Mouse (Mus musculus) hindbrain, embryonic 14.5 days (tissue): ENCODE data around the gene Foxp1. TPM values are rescaled to one million over a fixed set of nuclear protein-coding genes. Genes with fewer than 3 reads are reported as not detected.

Source experiments
- ATAC-seq: fragments of 200-750 bp; cut with Nextera tagmentation; 2 replicates; pipeline ENCODE4 v1.8.0; 2017; ENCODE audit warnings: moderate number of reproducible peaks, mild to moderate bottlenecking, moderate TSS enrichment, moderate library complexity; ENCODE audit not compliant: low FRiP score
- DNase-seq: peaks from one replicate; pipeline ENCODE4 v3.0.0-alpha.2; 2015; ENCODE audit warnings: low spot score
- H3K27ac ChIP-seq: fragments of 300-500 bp; sonication (generic); 2 replicates; pipeline ENCODE4 v1.5.1; 2014; ENCODE audit warnings: mild to moderate bottlenecking, moderate library complexity
- H3K27me3 ChIP-seq: fragments of 300-500 bp; sonication (generic); 2 replicates; pipeline ENCODE4 v1.6.1; 2014; ENCODE audit warnings: mild to moderate bottlenecking, low read length, mixed read lengths; ENCODE audit not compliant: control insufficient read depth, insufficient read depth
- H3K36me3 ChIP-seq: fragments of 300-500 bp; sonication (generic); replicated peaks from 2 replicates; pipeline ENCODE4 v1.6.1; 2014; ENCODE audit not compliant: control insufficient read depth, insufficient read depth
- H3K4me1 ChIP-seq: fragments of 300-500 bp; sonication (generic); replicated peaks from 2 replicates; pipeline ENCODE4 v1.6.1; 2014; ENCODE audit warnings: antibody characterized with exemption, low read length, mixed read lengths; ENCODE audit not compliant: control insufficient read depth, insufficient read depth
- H3K4me2 ChIP-seq: fragments of 300-500 bp; sonication (generic); replicated peaks from 2 replicates; pipeline ENCODE4 v1.6.1; 2014; ENCODE audit warnings: mild to moderate bottlenecking, moderate library complexity
- H3K4me3 ChIP-seq: fragments of 300-500 bp; sonication (generic); replicated peaks from 2 replicates; pipeline ENCODE4 v1.5.1; 2014; ENCODE audit warnings: mild to moderate bottlenecking, low read length
- H3K9ac ChIP-seq: fragments of 300-500 bp; sonication (generic); 2 replicates; pipeline ENCODE4 v1.6.1; 2014
- H3K9me3 ChIP-seq: fragments of 300-500 bp; sonication (generic); 2 replicates; pipeline ENCODE4 v1.6.1; 2016; ENCODE audit warnings: low read length; ENCODE audit not compliant: control insufficient read depth
- WGBS: fragments of 180-500 bp; shearing (Covaris S2); extraction: QIAGEN DNeasy Blood & Tissue Kit; methylation state at CpG from one replicate; pipeline ENCODE4 v1.1.7; 2014; 5-methylcytosine and 5-hydroxymethylcytosine counted together
- polyA plus RNA-seq: library from polyadenylated mRNA; unstranded; fragments of >200 nt; fragmentation: Nextera tagmentation; extraction: Ambion mirVana; gene quantifications from 2 replicates; pipeline ENCODE4 v1.2.1, GENCODE M21; 2014

Foxp1 gene
- polyA plus RNA-seq, 1 experiment from 2014 or later, result 68.3 TPM

GRCm38 (mm10) chr6:99429378-99430131 is 93.0 kb downstream of the Foxp1 start:
- Histone ChIP-seq H3K27ac (no peak overlapping the region), H3K4me3 (no peak overlapping the region), H3K9me3 (no peaks in the 10 kb centered on the region), H3K27me3 (no peaks in the 10 kb centered on the region), H3K4me2 (no peak overlapping the region), H3K9ac (no peak overlapping the region), H3K36me3 (0 out of 2 replicates have a peak, but pooled peaks cover 4% of the 10 kb centered on the region), H3K4me1 (0 out of 2 replicates have a peak, but pooled peaks cover 9% of the 10 kb centered on the region)
- ATAC-seq (no peak), DNase-seq (no peak)
- 83% methylated on average over 16 of the region's 16 CpGs for WGBS

GRCm38 (mm10) chr6:99428961-99429360 is 93.6 kb downstream of the Foxp1 start:
- H3K27me3 ChIP-seq, result no peaks in the 10 kb centered on the region
- no peak for DNase-seq
- 87% methylated on average over 2 of the region's 2 CpGs for WGBS
- H3K27ac ChIP-seq, result no peak overlapping the region
- H3K9ac ChIP-seq, result no peak overlapping the region
- no peak overlapping the region for H3K4me3 ChIP-seq
- no peaks in the 10 kb centered on the region for H3K36me3 ChIP-seq
- no peak overlapping the region for H3K4me2 ChIP-seq
- H3K4me1 ChIP-seq, result 0 out of 2 replicates have a peak, but pooled peaks cover 9% of the 10 kb centered on the region
- ATAC-seq, result no peak
- no peaks in the 10 kb centered on the region for H3K9me3 ChIP-seq

GRCm38 (mm10) chr6:99427301-99427700 is 95.2 kb downstream of the Foxp1 start:
- H3K27ac ChIP-seq, result no peak overlapping the region
- no peaks in the 10 kb centered on the region for H3K27me3 ChIP-seq
- H3K4me3 ChIP-seq, result no peak overlapping the region
- WGBS, result 83% methylated on average over 4 of the region's 4 CpGs
- no peaks in the 10 kb centered on the region for H3K36me3 ChIP-seq
- H3K9me3 ChIP-seq, result no peaks in the 10 kb centered on the region
- no peak overlapping the region for H3K4me2 ChIP-seq
- H3K9ac ChIP-seq, result no peak overlapping the region
- no peak for ATAC-seq
- DNase-seq, result no peak
- H3K4me1 ChIP-seq, result 0 out of 2 replicates have a peak, but pooled peaks cover 9% of the 10 kb centered on the region

GRCm38 (mm10) chr6:99425044-99425443 is 97.5 kb downstream of the Foxp1 start:
- ATAC-seq (no peak), DNase-seq (no peak)
- H3K36me3 ChIP-seq, result no peaks in the 10 kb centered on the region
- no peak overlapping the region for H3K4me3 ChIP-seq
- no peak overlapping the region for H3K27ac ChIP-seq
- H3K27me3 ChIP-seq, result no peaks in the 10 kb centered on the region
- 0 out of 2 replicates have a peak, but pooled peaks cover 5% of the 10 kb centered on the region for H3K4me1 ChIP-seq
- H3K4me2 ChIP-seq, result no peak overlapping the region
- no peaks in the 10 kb centered on the region for H3K9me3 ChIP-seq
- 38% methylated on average over 3 of the region's 3 CpGs for WGBS
- H3K9ac ChIP-seq, result no peak overlapping the region

- Histone ChIP-seq H3K4me3 (no peak overlapping the region), H3K27me3 (no peaks in the 10 kb centered on the region), H3K27ac (no peak overlapping the region), H3K4me1 (no peaks in the 10 kb centered on the region), H3K9me3 (no peaks in the 10 kb centered on the region), H3K9ac (no peak overlapping the region), H3K36me3 (no peaks in the 10 kb centered on the region), H3K4me2 (no peak overlapping the region)
- WGBS, result 86% methylated on average over 8 of the region's 8 CpGs
- DNase-seq (no peak), ATAC-seq (no peak)
These were observed 101.9 kb downstream of the Foxp1 start for GRCm38 (mm10) chr6:99420666-99421065.

- Histone ChIP-seq H3K9ac (no peak overlapping the region), H3K4me3 (no peak overlapping the region), H3K4me2 (no peak overlapping the region), H3K27ac (no peak overlapping the region), H3K9me3 (no peaks in the 10 kb centered on the region), H3K4me1 (no peaks in the 10 kb centered on the region), H3K27me3 (no peaks in the 10 kb centered on the region), H3K36me3 (no peaks in the 10 kb centered on the region)
- ATAC-seq (no peak), DNase-seq (no peak)
- WGBS, result 85% methylated on average over 6 of the region's 6 CpGs
These were observed 109.9 kb downstream of the Foxp1 start for GRCm38 (mm10) chr6:99412598-99412997.

- Histone ChIP-seq H3K27me3 (no peaks in the 10 kb centered on the region), H3K4me1 (peaks cover 4% of the 10 kb centered on the region; the same call in 1 of the 2 replicates), H3K27ac (no peak overlapping the region), H3K9ac (no peak overlapping the region), H3K36me3 (no peaks in the 10 kb centered on the region), H3K9me3 (no peaks in the 10 kb centered on the region), H3K4me3 (no peak overlapping the region), H3K4me2 (no peak overlapping the region)
- DNase-seq, result no peak
- 93% methylated on average over 5 of the region's 5 CpGs for WGBS
- ATAC-seq, result no peak
These were observed 112.9 kb downstream of the Foxp1 start for GRCm38 (mm10) chr6:99409602-99410001.

GRCm38 (mm10) chr6:99408880-99409279 is 113.6 kb downstream of the Foxp1 start:
- Histone ChIP-seq H3K27ac (no peak overlapping the region), H3K36me3 (no peaks in the 10 kb centered on the region), H3K9me3 (no peaks in the 10 kb centered on the region), H3K27me3 (no peaks in the 10 kb centered on the region), H3K4me2 (no peak overlapping the region), H3K4me1 (peaks cover 5% of the 10 kb centered on the region; the same call in 1 of the 2 replicates), H3K4me3 (no peak overlapping the region), H3K9ac (no peak overlapping the region)
- no peak for ATAC-seq
- DNase-seq, result no peak
- WGBS, result 84% methylated on average over 4 of the region's 4 CpGs

GRCm38 (mm10) chr6:99403755-99404390 is 118.6 kb downstream of the Foxp1 start:
- H3K27ac ChIP-seq, result no peak overlapping the region
- 85% methylated on average over 6 of the region's 6 CpGs for WGBS
- no peaks in the 10 kb centered on the region; the same call in 1 of the 2 replicates for H3K36me3 ChIP-seq
- H3K27me3 ChIP-seq, result no peaks in the 10 kb centered on the region
- DNase-seq (no peak), ATAC-seq (no peak)
- no peak overlapping the region for H3K4me2 ChIP-seq
- H3K4me1 ChIP-seq, result peaks cover 5% of the 10 kb centered on the region; the same call in 1 of the 2 replicates
- no peaks in the 10 kb centered on the region for H3K9me3 ChIP-seq
- H3K9ac ChIP-seq, result no peak overlapping the region
- H3K4me3 ChIP-seq, result no peak overlapping the region
